Mouse (Mus musculus) gastrocnemius, postnatal 4 days (tissue): ENCODE data around the gene Dnajb6. TPM values are rescaled to one million over a fixed set of nuclear protein-coding genes. Genes with fewer than 3 reads are reported as not detected.
A peak's percentile ranks its signal among the peaks of the same experiment; 100 is the strongest.
"Not testable (repeated sequence)": the region's sequence is repeated elsewhere in the genome, so short reads cannot be mapped to it uniquely, and the experiment has no call there.

ENCODE experiments used
- DNase-seq, 2 experiments: peaks; one replicate each; pipeline ENCODE4 v3.0.0; 2021 to 2022; ENCODE audit warnings: low spot score in 2 of 2, mixed read lengths in 2 of 2
- long read RNA-seq, 2 experiments: library from polyadenylated mRNA; stranded (forward); transcript quantifications; one replicate each; pipeline ENCODE4 v2.0.0; 2021
- total RNA-seq, 2 experiments: library from RNA; stranded (reverse); gene quantifications; 2 replicates each; pipeline ENCODE4 v1.2.3; 2021

Dnajb6 gene
- 10 to 100 TPM; 82.6 to 98.4 TPM for total RNA-seq
- long read RNA-seq, experiment 1, transcript Dnajb6-203 (8 exons, 1,605 nt) = minor isoform, 54 of 157 reads
- long read RNA-seq, experiment 1, transcript Dnajb6-201 (10 exons, 2,918 nt) = major isoform, 65 of 157 reads
- long read RNA-seq, experiment 1, partial matches to known transcripts = 7 of 157 reads
- long read RNA-seq, experiment 1, other reads (novel, unspliced or antisense) = 31 of 157 reads
- long read RNA-seq, experiment 2, transcript Dnajb6-201 (10 exons, 2,918 nt) = major isoform, 84 of 172 reads
- long read RNA-seq, experiment 2, transcript Dnajb6-203 (8 exons, 1,605 nt) = minor isoform, 51 of 172 reads
- long read RNA-seq, experiment 2, partial matches to known transcripts = 10 of 172 reads
- long read RNA-seq, experiment 2, other reads (novel, unspliced or antisense) = 27 of 172 reads

GRCm38 (mm10) chr5:29735557-29736061 lies at the start of gene Dnajb6, which contains the start of gene Gm5129:
Gene Dnajb6, plus strand, starts transcription at chr5:29735688.
Gene Gm5129, minus strand, starts transcription at chr5:29735936.
- DNase-seq = peak; percentile 97 to 98

GRCm38 (mm10) chr5:29687671-29688070 lies 47.8 kb upstream of the Dnajb6 start:
- DNase-seq = peak in 1 of 2 experiments; percentile 28

- DNase-seq = no peak
These were observed 47.1 kb upstream of the Dnajb6 start for GRCm38 (mm10) chr5:29688352-29688751.

GRCm38 (mm10) chr5:29698493-29698892 lies 37.0 kb upstream of the Dnajb6 start:
- no peak for DNase-seq

GRCm38 (mm10) chr5:29699520-29700202 lies 35.8 kb upstream of the Dnajb6 start:
- no peak for DNase-seq

- DNase-seq = no peak
These were observed 28.2 kb upstream of the Dnajb6 start for GRCm38 (mm10) chr5:29707241-29707640.

GRCm38 (mm10) chr5:29708258-29708657 lies 27.2 kb upstream of the Dnajb6 start:
- DNase-seq = no peak

- no peak for DNase-seq
These were observed 23.9 kb upstream of the Dnajb6 start for GRCm38 (mm10) chr5:29711631-29712030.

- no peak for DNase-seq
These were observed 22.6 kb upstream of the Dnajb6 start for GRCm38 (mm10) chr5:29712906-29713305.

GRCm38 (mm10) chr5:29721159-29721558 lies 14.3 kb upstream of the Dnajb6 start:
- DNase-seq = no peak

GRCm38 (mm10) chr5:29725369-29725768 lies 10.1 kb upstream of the Dnajb6 start:
- DNase-seq = no peak

- DNase-seq = not testable (repeated sequence)
These were observed 9.4 kb upstream of the Dnajb6 start for GRCm38 (mm10) chr5:29726070-29726469.

- no peak for DNase-seq
These were observed 517 bp upstream of the Dnajb6 start for GRCm38 (mm10) chr5:29734831-29735510.

- no peak for DNase-seq
These were observed 799 bp downstream of the Dnajb6 start for GRCm38 (mm10) chr5:29736073-29736900.

GRCm38 (mm10) chr5:29736942-29737341 lies 1.5 kb downstream of the Dnajb6 start:
- DNase-seq = no peak

- no peak for DNase-seq
These were observed 2.0 kb downstream of the Dnajb6 start for GRCm38 (mm10) chr5:29737471-29737870.

GRCm38 (mm10) chr5:29738076-29738475 lies 2.6 kb downstream of the Dnajb6 start:
- no peak for DNase-seq

GRCm38 (mm10) chr5:29740651-29741050 lies 5.2 kb downstream of the Dnajb6 start:
- no peak for DNase-seq

GRCm38 (mm10) chr5:29741093-29741492 lies 5.6 kb downstream of the Dnajb6 start:
- no peak for DNase-seq

GRCm38 (mm10) chr5:29747661-29748060 lies 12.2 kb downstream of the Dnajb6 start:
- no peak for DNase-seq

- no peak for DNase-seq
These were observed 15.8 kb downstream of the Dnajb6 start for GRCm38 (mm10) chr5:29751306-29751705.
